Mouse (Mus musculus): ENCODE results near the gene Pcif1. TPM values are rescaled to one million over a fixed set of nuclear protein-coding genes. Genes with fewer than 3 reads are reported as not detected.

The Pcif1 gene
- polyA plus RNA-seq, 1 experiment from 2014 or later = 84.6 TPM

DNA sequence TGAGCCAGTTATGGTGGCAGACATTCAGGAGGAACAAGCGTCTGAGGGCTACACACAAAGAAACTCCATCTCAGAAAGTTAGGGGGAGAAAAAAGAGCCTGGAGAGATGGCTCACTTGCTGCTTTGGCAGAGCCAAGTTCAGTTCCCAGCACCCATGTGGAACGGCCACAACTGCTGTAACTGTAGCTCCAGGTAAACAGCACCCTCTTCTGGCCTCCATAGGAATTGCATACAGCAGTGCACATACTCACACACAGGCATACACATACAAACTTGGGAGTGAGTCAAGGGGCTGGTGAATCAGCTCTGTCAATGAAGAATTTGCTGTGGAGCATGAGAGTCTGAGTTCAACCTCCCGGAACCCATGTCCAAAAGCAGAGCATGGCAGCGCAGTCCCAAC lies 27.0 kb downstream of the Pcif1 start:
- no peak overlapping the region for H3K4me3 ChIP-seq

DNA sequence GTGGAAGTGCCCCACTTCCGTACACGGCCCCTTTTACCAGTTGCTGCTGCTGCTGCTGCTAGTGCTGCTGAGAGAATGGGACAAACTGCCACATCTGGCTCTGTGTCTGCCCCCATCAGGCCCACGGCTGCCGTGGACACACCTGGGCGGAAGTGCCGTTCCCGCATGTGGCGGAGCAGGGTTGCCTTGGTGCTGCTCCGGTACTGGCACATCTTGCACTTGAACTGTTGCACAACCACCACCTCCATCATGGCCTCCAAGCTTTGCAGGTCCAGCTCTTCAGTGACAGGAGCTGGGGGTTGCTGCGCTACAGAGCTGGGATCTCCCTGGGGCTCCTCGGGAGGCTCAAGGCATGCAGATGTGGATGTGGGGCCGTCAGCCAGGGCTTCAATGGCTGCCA lies 28.4 kb downstream of the Pcif1 start:
- Histone ChIP-seq H3K27me3 (ENCODE audit: poor library complexity, severe bottlenecking) (no peaks in the 10 kb centered on the region), H3K4me3 (no peak overlapping the region), H3K9me3 (peaks cover 17% of the 10 kb centered on the region), H3K27ac (no peak overlapping the region), H3K36me3 (replicated peaks) (peaks cover 71% of the 10 kb centered on the region), H3K4me1 (peaks cover 27% of the 10 kb centered on the region)
- no peak for DNase-seq (ENCODE audit: extremely low spot score, low spot score)
- 96% methylated on average over 12 of the region's 12 CpGs for WGBS

More for the DNA sequence above, 27.0 kb downstream of the Pcif1 start:
- WGBS = 96% methylated on average over 4 of the region's 4 CpGs
- no peak for DNase-seq (ENCODE audit: extremely low spot score, low spot score)
- H3K27me3 ChIP-seq (ENCODE audit: poor library complexity, severe bottlenecking) = no peaks in the 10 kb centered on the region
- no peak overlapping the region for H3K27ac ChIP-seq
- H3K4me1 ChIP-seq = peaks cover 21% of the 10 kb centered on the region
- peaks cover 17% of the 10 kb centered on the region for H3K9me3 ChIP-seq
- H3K36me3 ChIP-seq (replicated peaks) = peaks cover 85% of the 10 kb centered on the region

DNA sequence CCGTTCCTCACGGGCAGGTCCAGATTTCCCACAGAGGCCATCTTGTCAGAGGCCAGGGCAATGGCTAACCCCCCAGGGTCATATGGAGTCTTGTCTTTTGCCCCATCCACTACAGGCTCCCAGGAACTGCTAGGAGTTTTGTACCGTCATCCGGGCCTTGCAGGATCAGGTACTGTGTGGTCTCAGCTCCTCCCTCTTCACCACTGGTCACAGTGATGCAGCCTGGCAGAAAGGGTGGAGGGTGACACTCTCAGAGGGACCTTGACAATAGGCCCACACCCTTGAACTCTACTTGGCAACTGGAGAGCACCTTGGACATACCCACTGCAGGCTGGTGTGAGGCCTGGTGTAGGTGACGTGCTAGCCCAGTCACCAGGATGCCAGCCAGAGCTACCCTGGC lies 28.9 kb downstream of the Pcif1 start:
- H3K36me3 ChIP-seq (replicated peaks) = peaks cover 66% of the 10 kb centered on the region
- peaks cover 17% of the 10 kb centered on the region for H3K9me3 ChIP-seq
- H3K4me3 ChIP-seq = no peak overlapping the region
- H3K27me3 ChIP-seq (ENCODE audit: poor library complexity, severe bottlenecking) = no peaks in the 10 kb centered on the region
- WGBS = 98% methylated on average over 5 of the region's 5 CpGs
- DNase-seq (ENCODE audit: extremely low spot score, low spot score) = no peak
- H3K27ac ChIP-seq = no peak overlapping the region
- H3K4me1 ChIP-seq = peaks cover 28% of the 10 kb centered on the region

DNA sequence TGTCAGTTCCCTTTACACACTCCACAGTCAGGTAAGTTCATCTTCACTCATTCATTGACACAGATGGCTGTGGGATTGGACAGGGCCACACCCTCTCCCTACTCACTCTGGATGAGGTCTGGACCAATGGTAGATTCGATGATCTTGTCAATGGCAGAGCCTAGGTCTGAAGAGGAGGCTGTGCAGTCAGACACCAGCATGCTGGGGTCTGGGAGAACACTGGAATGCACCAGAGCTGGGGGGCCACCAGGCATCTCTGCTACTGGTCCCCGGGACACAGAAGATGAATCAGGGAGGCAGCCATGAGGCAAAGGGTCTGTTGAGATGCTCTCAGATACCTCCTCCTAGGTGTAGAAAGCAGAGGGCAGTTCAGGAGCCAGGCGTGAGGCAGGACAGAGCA lies 30.0 kb downstream of the Pcif1 start:
- Histone ChIP-seq H3K4me1 (peaks cover 34% of the 10 kb centered on the region), H3K9me3 (peaks cover 17% of the 10 kb centered on the region), H3K27me3 (ENCODE audit: poor library complexity, severe bottlenecking) (no peaks in the 10 kb centered on the region), H3K36me3 (replicated peaks) (peaks cover 63% of the 10 kb centered on the region), H3K27ac (no peak overlapping the region), H3K4me3 (peak overlapping the region; percentile 63; the same call in 1 of the 2 replicates)
- no peak for DNase-seq (ENCODE audit: extremely low spot score, low spot score)
- 95% methylated on average over 3 of the region's 3 CpGs for WGBS

DNA sequence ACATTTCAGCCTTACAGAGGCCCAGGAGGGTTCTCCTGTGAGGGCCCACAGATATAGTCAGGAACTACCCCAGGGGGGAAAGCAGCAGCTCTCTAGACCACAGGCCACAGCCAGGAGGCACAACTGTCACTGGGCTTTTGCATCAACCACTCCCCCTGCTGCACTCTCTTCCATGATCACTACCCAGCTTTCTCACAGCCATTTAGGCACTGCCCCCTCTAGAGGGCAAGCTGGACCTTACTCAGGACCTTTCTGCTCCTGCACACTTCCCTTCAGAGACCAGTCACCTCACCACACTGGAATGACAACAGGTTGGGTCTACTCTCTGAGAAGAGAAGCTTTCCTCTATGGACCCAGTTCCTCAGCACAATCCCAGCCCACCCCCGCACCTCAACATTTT lies 30.4 kb downstream of the Pcif1 start:
- no peaks in the 10 kb centered on the region for H3K27me3 ChIP-seq (ENCODE audit: poor library complexity, severe bottlenecking)
- H3K9me3 ChIP-seq = peaks cover 17% of the 10 kb centered on the region
- H3K4me1 ChIP-seq = peaks cover 34% of the 10 kb centered on the region
- WGBS = 91% methylated on average over 1 of the region's 1 CpGs
- DNase-seq (ENCODE audit: extremely low spot score, low spot score) = no peak
- H3K27ac ChIP-seq = no peak overlapping the region
- peaks cover 62% of the 10 kb centered on the region for H3K36me3 ChIP-seq (replicated peaks)
- H3K4me3 ChIP-seq = peak overlapping the region; percentile 63

DNA sequence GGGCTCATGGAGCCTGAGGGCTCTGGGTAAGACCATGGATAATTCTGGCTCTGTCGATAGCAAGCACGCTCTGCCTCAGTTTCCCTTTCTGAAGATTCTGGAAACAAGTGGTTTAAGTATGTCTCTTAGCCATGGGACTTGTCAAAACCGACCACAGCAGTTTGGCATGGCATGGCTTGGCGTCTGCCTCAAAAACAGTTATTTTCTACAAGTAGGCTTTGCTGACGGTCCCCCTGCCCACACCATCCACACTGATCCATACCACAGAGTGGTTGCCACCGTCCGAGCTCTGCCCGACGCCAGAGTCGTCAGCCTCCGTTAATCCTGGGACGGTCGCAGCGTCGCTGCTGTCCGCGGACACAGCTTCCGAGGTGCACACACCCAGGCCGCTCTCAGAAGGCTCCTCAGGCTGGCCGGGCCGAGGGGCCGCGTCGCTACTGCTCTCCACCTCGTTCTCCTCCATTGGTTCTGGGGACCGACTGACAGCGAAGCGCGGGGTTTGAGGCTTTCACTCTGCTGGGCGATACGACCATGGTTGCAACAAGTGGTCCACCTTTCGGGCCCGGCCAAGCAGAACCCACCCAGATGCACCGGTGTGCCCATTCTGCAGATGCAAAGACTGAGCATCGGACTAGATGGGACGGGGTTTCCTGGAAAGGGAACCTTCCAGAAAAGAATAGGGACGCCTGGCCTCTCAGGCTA lies 31.4 kb downstream of the Pcif1 start:
- Histone ChIP-seq H3K4me3 (peak overlapping the region; percentile 63), H3K36me3 (replicated peaks) (peaks cover 53% of the 10 kb centered on the region), H3K27ac (peak overlapping the region; percentile 96), H3K27me3 (ENCODE audit: poor library complexity, severe bottlenecking) (no peaks in the 10 kb centered on the region), H3K4me1 (peaks cover 34% of the 10 kb centered on the region), H3K9me3 (peaks cover 17% of the 10 kb centered on the region)
- 9% methylated on average over 37 of the region's 37 CpGs for WGBS
- DNase-seq (ENCODE audit: extremely low spot score, low spot score) = no peak

DNA sequence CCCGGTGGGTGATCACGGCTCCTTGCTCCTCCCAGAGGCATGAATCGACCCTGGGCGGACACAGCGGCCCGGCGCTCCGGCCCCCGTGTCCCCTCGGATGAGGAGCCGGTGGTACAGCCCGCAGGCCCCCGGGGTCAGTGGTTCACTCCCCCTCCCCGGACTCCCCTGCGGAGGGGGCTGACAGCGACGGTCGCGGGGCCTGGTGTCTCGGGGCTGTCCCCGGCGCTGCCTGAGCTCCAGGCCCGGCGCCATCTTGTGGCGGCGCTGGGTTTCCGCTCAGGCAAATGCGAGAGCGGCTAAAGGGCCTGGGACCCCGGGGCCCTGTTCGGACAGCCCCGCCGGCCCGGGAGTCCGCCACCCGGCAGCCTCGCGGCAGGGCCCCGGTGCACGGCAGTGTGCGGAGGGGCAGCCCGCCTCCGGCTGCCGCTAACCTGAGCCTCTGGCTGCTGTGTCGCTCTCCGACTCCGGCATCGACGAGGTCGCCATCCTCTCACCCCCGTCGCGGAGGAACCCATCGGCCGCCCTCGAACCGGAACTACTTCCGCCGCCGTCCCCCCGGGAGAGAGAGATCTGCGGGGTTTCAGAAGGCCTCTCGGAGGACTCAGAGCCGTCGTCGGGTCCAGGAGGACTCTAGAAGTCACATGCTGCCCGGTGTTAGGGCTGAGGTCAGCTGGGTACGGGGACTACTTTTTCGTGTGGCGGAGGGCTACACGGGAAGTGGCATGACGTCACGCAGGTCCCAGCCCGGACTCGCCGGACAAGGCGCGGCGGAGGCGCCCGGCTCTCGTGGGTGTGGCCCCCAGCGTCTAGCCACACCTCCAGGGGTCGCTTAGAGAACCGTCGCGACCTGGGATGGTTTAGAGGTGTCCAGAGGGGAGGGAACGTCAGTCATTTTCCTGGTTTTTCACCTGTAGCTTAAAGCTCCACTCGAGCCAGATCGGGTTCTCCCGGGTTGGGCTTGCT lies 32.3 kb downstream of the Pcif1 start, which contains the start of gene Zfp335:
TSS of gene Zfp335 (minus strand) at position 672 of the 963 bp plus-strand sequence.
- peak; percentile 92 for DNase-seq (ENCODE audit: extremely low spot score, low spot score)
- Histone ChIP-seq H3K36me3 (replicated peaks) (peaks cover 44% of the 10 kb centered on the region), H3K27me3 (ENCODE audit: poor library complexity, severe bottlenecking) (no peaks in the 10 kb centered on the region), H3K27ac (peak within 1 kb of the TSS; percentile 96), H3K9me3 (peaks cover 10% of the 10 kb centered on the region), H3K4me3 (peak within 1 kb of the TSS; percentile 63), H3K4me1 (peaks cover 34% of the 10 kb centered on the region)
- under 1% methylated on average over 91 of the region's 91 CpGs for WGBS

DNA sequence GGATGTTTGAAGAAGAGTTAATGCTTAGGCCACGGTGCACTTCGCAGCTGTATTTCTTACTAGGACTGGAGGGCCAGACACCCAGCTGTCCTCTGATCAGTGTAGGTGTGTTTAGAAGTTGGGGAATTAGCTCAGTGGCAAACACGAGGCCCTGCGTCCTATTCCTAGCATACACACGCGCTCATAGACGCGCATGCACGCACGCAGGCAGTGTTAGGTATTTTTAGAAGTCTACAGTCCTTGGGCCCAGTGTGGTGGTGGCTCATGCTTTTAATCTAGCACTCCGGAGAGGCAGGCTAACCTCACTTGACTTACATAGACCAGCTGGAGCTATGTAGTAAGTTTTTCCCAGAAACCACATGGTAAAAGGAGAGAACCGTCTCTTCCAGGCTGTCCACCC lies 33.0 kb downstream of the Pcif1 start:
- WGBS = 26% methylated on average over 12 of the region's 12 CpGs
- Histone ChIP-seq H3K27ac (peak overlapping the region; percentile 96), H3K4me3 (peak overlapping the region; percentile 63)

DNA sequence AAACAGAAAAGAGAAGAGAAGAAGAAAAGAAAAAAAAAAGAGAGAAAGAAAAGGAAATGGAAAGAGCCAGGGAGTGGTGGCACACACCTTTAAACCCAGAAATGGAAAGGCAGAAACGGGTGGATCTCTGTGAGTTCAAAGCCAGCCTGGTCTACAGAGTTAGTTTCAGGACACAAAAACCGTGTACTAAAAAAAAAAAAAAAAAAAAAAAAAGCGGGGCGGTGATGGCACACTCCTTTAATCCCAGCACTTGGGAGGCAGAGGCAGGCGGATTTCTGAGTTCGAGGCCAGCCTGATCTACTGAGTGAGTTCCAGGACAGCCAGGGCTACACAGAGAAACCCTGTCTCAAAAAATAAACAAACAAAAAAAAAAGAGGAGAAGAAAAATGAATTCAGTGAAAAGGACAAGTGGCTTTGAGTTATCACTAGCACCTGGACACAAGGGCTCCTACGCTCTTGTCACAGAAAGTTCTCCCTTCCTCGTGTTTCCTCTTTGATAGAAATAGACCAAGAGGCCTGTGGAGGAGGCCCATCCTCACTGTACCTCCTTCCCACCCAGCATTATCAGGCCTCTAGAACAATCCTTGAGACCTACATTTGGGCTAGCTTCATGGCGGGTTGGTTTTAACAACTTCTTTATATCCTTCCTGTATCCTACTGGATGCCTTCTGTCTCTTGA lies 33.8 kb downstream of the Pcif1 start:
- Histone ChIP-seq H3K36me3 (replicated peaks) (peaks cover 29% of the 10 kb centered on the region), H3K4me1 (peaks cover 34% of the 10 kb centered on the region), H3K27me3 (ENCODE audit: poor library complexity, severe bottlenecking) (no peaks in the 10 kb centered on the region), H3K9me3 (no peaks in the 10 kb centered on the region), H3K27ac (no peak overlapping the region), H3K4me3 (peak overlapping the region; percentile 63)
- DNase-seq (ENCODE audit: extremely low spot score, low spot score) = no peak
- 92% methylated on average over 8 of the region's 9 CpGs for WGBS

More for the DNA sequence above, 33.0 kb downstream of the Pcif1 start:
- DNase-seq (ENCODE audit: extremely low spot score, low spot score) = no peak
- H3K27me3 ChIP-seq (ENCODE audit: poor library complexity, severe bottlenecking) = no peaks in the 10 kb centered on the region
- 0 out of 2 replicates have a peak, but pooled peaks cover 4% of the 10 kb centered on the region for H3K9me3 ChIP-seq
- peaks cover 36% of the 10 kb centered on the region for H3K36me3 ChIP-seq (replicated peaks)
- peaks cover 34% of the 10 kb centered on the region for H3K4me1 ChIP-seq

DNA sequence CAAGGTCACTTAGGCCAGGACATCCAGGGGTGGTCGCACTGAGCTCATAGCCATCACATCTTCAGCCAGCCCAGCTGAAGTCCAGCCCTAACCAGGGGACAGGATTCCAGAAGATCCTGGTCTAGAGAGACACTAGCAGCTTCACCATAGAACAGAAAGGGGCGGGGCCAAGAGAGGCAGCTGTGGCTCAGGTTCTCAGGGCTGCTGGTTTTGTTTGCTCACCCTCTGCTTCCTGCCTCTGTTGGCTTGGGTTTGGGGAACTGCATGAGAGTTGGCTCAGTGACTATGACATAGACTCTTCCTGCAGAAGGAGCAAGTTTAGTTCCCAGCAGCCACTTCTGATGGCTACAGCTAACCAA lies 34.3 kb downstream of the Pcif1 start:
- no peak overlapping the region for H3K4me3 ChIP-seq
- H3K27ac ChIP-seq = no peak overlapping the region
- H3K4me1 ChIP-seq = peaks cover 36% of the 10 kb centered on the region
- peaks cover 28% of the 10 kb centered on the region for H3K36me3 ChIP-seq (replicated peaks)
- 90% methylated on average over 2 of the region's 2 CpGs for WGBS
- no peaks in the 10 kb centered on the region for H3K9me3 ChIP-seq
- DNase-seq (ENCODE audit: extremely low spot score, low spot score) = no peak
- no peaks in the 10 kb centered on the region for H3K27me3 ChIP-seq (ENCODE audit: poor library complexity, severe bottlenecking)

DNA sequence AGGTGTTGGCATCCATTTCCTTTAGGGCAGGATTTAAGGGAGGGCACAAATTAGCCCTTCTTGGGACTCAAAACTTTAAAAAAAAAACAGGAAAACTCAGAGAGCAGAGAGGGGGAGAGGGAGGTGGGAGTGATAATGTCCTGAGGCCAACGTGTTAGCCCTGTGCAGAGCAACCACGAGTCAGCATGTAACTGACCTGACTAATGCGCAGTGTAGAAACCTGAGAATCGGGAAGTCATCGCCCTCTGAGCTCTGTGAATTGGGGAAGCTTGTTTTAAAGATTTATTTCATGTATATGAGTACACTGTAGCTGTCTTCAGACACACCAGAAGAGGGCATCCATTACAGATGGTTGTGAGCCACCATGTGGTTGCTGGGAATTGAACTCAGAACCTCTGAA lies 37.7 kb downstream of the Pcif1 start:
- WGBS = 82% methylated on average over 5 of the region's 5 CpGs
- H3K27me3 ChIP-seq (ENCODE audit: poor library complexity, severe bottlenecking) = no peaks in the 10 kb centered on the region
- DNase-seq (ENCODE audit: extremely low spot score, low spot score) = no peak
- no peak overlapping the region for H3K4me3 ChIP-seq
- H3K4me1 ChIP-seq = peaks cover 17% of the 10 kb centered on the region
- no peak overlapping the region for H3K27ac ChIP-seq
- no peaks in the 10 kb centered on the region for H3K9me3 ChIP-seq
- peaks cover 35% of the 10 kb centered on the region for H3K36me3 ChIP-seq (replicated peaks)

DNA sequence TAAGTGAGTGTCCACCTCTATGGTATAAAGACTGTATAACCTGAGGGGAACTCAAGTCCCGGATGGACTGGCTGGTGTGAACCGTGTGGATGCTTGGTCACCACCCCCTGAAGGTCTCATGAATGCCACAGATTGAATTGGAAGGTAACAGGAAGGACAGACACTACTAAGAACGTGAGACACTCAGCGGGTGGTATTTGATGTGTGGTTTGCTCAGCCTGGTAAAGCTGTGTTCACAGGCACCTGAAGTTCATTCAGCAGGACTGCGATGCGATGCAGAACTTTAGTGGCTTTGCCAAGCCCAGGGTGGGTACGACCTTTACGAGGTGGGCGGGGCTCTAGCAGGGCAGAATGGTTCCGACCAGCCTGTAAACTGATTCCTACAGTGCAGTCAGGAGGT lies 38.3 kb downstream of the Pcif1 start:
- no peak for DNase-seq (ENCODE audit: extremely low spot score, low spot score)
- H3K36me3 ChIP-seq (replicated peaks) = peaks cover 35% of the 10 kb centered on the region
- no peak overlapping the region for H3K4me3 ChIP-seq
- peaks cover 18% of the 10 kb centered on the region for H3K4me1 ChIP-seq
- H3K27ac ChIP-seq = no peak overlapping the region
- no peaks in the 10 kb centered on the region for H3K9me3 ChIP-seq
- no peaks in the 10 kb centered on the region for H3K27me3 ChIP-seq (ENCODE audit: poor library complexity, severe bottlenecking)
- 72% methylated on average over 10 of the region's 10 CpGs for WGBS
